Mouse (Mus musculus) intestine, embryonic 14.5 days (tissue): ENCODE measurements around the gene P2rx1. TPM values are rescaled to one million over a fixed set of nuclear protein-coding genes. Genes with fewer than 3 reads are reported as not detected.

Source experiments
- ATAC-seq: fragments of 200-750 bp; cut with Nextera tagmentation; replicated peaks from 2 replicates; pipeline ENCODE4 v1.8.0; 2017; ENCODE audit warnings: low read depth, moderate number of reproducible peaks, moderate TSS enrichment, moderate library complexity; ENCODE audit not compliant: low FRiP score, low TSS enrichment
- DNase-seq: peaks from one replicate; pipeline ENCODE4 v3.0.0-alpha.2; 2018; ENCODE audit warnings: low spot score
- H3K27ac ChIP-seq: fragments of 300-500 bp; sonication (generic); 2 replicates; pipeline ENCODE4 v1.5.1; 2014; ENCODE audit warnings: low read depth, mild to moderate bottlenecking, control low read depth
- H3K27me3 ChIP-seq: fragments of 300-500 bp; sonication (generic); replicated peaks from 2 replicates; pipeline ENCODE4 v1.6.1; 2014; ENCODE audit warnings: low read length, control low read depth; ENCODE audit not compliant: control insufficient read depth, insufficient read depth
- H3K36me3 ChIP-seq: fragments of 300-500 bp; sonication (generic); 2 replicates; pipeline ENCODE4 v1.6.1; 2014; ENCODE audit warnings: low read length, control low read depth; ENCODE audit not compliant: control insufficient read depth, insufficient read depth
- H3K4me1 ChIP-seq: fragments of 300-500 bp; sonication (generic); replicated peaks from 2 replicates; pipeline ENCODE4 v1.6.1; 2014; ENCODE audit warnings: low read length, control low read depth, mixed read lengths; ENCODE audit not compliant: control insufficient read depth, insufficient read depth
- H3K4me2 ChIP-seq: fragments of 300-500 bp; sonication (generic); 2 replicates; pipeline ENCODE4 v1.6.1; 2014; ENCODE audit warnings: low read length
- H3K4me3 ChIP-seq: fragments of 300-500 bp; sonication (generic); 2 replicates; pipeline ENCODE4 v1.5.1; 2014; ENCODE audit warnings: low read depth, low read length, control low read depth, mixed read lengths
- H3K9ac ChIP-seq: fragments of 300-500 bp; sonication (generic); 2 replicates; pipeline ENCODE4 v1.6.1; 2014; ENCODE audit warnings: mild to moderate bottlenecking, low read length
- H3K9me3 ChIP-seq: fragments of 300-500 bp; sonication (generic); 2 replicates; pipeline ENCODE4 v1.6.1; 2016; ENCODE audit warnings: low read length, control low read depth; ENCODE audit not compliant: control insufficient read depth
- WGBS: fragments of 180-500 bp; shearing (Covaris S2); extraction: QIAGEN DNeasy Blood & Tissue Kit; methylation state at CpG from one replicate; pipeline ENCODE4 v1.1.7; 2014; 5-methylcytosine and 5-hydroxymethylcytosine counted together
- polyA plus RNA-seq: library from polyadenylated mRNA; unstranded; fragments of >200 nt; fragmentation: Nextera tagmentation; extraction: Ambion mirVana; gene quantifications from 2 replicates; pipeline ENCODE4 v1.2.1, GENCODE M21; 2014

Gene P2rx1
- polyA plus RNA-seq, 1 experiment from 2014 or later = 10.1 TPM

DNA sequence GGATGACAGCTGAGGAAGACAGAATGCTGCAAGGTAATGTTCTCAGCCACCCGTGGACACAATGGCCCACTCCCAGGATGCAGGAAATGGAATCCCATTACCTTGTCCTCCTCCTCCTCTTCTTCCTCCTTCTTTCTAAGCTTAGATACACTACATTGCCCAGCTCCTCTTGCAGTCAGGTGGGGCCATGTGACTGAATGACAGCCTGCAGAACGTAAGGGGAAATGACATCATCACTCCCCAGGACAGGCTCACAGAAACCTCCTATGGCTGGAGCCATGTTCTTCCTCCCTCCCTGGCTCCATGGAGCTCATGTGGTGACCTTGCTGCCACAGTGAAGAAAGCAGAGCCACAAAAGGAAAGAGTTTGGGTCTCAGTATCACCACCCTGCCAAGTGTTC lies 41.6 kb upstream of the P2rx1 start:
- H3K27ac ChIP-seq = no peak overlapping the region
- no peaks in the 10 kb centered on the region for H3K9me3 ChIP-seq
- no peak overlapping the region for H3K9ac ChIP-seq
- no peak overlapping the region for H3K4me3 ChIP-seq
- peaks cover 12% of the 10 kb centered on the region for H3K27me3 ChIP-seq
- H3K36me3 ChIP-seq = no peaks in the 10 kb centered on the region
- no peak for DNase-seq
- peaks cover 24% of the 10 kb centered on the region for H3K4me1 ChIP-seq
- H3K4me2 ChIP-seq = no peak overlapping the region
- 30% methylated on average over 2 of the region's 2 CpGs for WGBS
- ATAC-seq = no peak

GRCm38 (mm10) chr11:72959924-72960679 lies 38.8 kb upstream of the P2rx1 start:
- no peak overlapping the region for H3K9ac ChIP-seq
- peak overlapping the region; percentile 63 for H3K4me2 ChIP-seq
- peaks cover 12% of the 10 kb centered on the region for H3K27me3 ChIP-seq
- no peaks in the 10 kb centered on the region for H3K36me3 ChIP-seq
- H3K4me3 ChIP-seq = 0 out of 2 replicates have a peak overlapping the region, but pooled peaks have one; percentile 39
- DNase-seq = peak; percentile 58
- no peaks in the 10 kb centered on the region for H3K9me3 ChIP-seq
- ATAC-seq = no peak
- no peak overlapping the region for H3K27ac ChIP-seq
- WGBS = 19% methylated on average over 15 of the region's 15 CpGs
- peaks cover 34% of the 10 kb centered on the region for H3K4me1 ChIP-seq

- Histone ChIP-seq H3K4me1 (peaks cover 40% of the 10 kb centered on the region), H3K9ac (no peak overlapping the region; the same call in 1 of the 2 replicates), H3K4me2 (peak overlapping the region; percentile 63), H3K4me3 (peak overlapping the region; percentile 39), H3K36me3 (no peaks in the 10 kb centered on the region), H3K9me3 (no peaks in the 10 kb centered on the region), H3K27ac (no peak overlapping the region), H3K27me3 (peaks cover 12% of the 10 kb centered on the region)
- ATAC-seq (no peak), DNase-seq (peak; percentile 68)
- 5% methylated on average over 15 of the region's 15 CpGs for WGBS
These were observed 38.2 kb upstream of the P2rx1 start for GRCm38 (mm10) chr11:72960723-72961071.

DNA sequence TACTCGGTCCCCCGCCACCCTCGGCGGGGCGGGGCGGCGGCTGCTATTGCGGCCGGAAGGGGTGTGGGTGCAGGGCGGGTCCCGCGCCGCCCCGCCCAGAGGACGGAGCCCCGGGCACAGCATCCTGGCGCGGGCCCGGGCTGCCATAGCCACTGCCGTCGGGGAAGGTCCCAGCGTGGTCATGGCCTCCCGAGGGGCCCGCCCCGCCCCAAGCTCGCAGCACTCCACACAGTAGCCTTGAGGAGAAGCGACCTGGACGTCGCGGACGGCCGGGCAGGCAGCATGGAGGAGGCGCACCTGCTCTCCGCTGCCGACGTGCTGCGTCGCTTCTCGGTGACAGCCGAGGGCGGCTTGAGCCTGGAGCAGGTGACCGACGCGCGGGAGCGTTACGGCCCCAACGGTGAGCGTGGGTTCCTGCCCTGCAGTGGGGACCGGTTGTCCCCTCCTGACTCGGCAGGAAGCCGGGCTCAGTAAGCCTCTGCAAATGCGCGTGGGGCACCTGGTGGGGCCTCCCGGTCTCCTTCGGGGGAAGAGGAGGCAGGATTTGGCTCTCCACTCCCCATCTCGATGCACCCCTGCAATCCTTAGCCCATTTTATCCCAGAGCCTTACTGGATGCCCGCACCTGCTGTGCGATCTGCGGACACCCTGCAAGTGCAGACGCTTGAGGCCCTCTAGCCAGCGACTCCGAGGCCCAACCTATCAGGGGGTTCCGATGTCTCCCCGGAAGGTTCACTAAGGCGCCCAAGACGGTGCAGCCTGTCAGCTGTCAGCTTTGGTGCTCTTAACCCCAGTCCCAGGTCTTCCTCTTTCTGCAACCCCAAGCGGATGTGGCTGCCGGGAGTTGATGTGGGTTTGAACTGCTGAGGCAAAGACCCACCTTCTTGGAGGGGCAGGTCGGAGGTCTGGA lies 37.6 kb upstream of the P2rx1 start, which contains the start of gene Atp2a3:
Gene Atp2a3, plus strand, starts transcription at position 98 of the 909 bp plus-strand sequence.
- H3K4me2 ChIP-seq = peak within 1 kb of the TSS; percentile 63
- no peak within 1 kb of the TSS; the same call in 1 of the 2 replicates for H3K27ac ChIP-seq
- peak within 1 kb of the TSS; percentile 13; the same call in 1 of the 2 replicates for H3K9ac ChIP-seq
- no peaks in the 10 kb centered on the region for H3K36me3 ChIP-seq
- peak within 1 kb of the TSS; percentile 39 for H3K4me3 ChIP-seq
- no peaks in the 10 kb centered on the region for H3K9me3 ChIP-seq
- H3K27me3 ChIP-seq = peaks cover 12% of the 10 kb centered on the region
- peak; percentile 68 for DNase-seq
- 0 out of 2 replicates have a peak, but pooled peaks have one; percentile 11 for ATAC-seq
- 4% methylated on average over 70 of the region's 70 CpGs for WGBS
- peaks cover 42% of the 10 kb centered on the region for H3K4me1 ChIP-seq

DNA sequence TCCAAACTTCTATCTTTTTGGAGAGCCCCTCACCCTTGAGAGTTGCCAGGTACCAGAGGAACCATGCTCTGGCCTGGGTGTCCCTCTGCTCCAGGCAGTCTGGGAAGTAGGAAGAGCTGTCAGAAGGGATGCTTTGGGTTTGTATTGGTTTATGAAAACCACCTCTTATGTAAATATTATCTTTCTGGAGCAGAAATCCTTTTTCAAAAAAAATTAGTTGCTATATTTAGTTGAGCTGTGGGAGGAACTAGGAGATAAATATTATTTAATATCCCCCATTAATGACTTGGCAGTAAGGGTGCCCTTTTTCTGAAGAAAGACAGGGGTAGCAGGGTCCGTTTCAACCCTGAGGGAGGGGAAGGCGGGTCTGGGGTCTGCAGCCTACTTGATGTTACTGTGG lies 36.5 kb upstream of the P2rx1 start:
- Histone ChIP-seq H3K27me3 (peaks cover 12% of the 10 kb centered on the region), H3K27ac (peak overlapping the region; percentile 66; the same call in 1 of the 2 replicates), H3K9me3 (no peaks in the 10 kb centered on the region), H3K9ac (no peak overlapping the region), H3K4me3 (no peak overlapping the region), H3K4me1 (peaks cover 42% of the 10 kb centered on the region), H3K4me2 (peak overlapping the region; percentile 32), H3K36me3 (no peaks in the 10 kb centered on the region)
- ATAC-seq (no peak), DNase-seq (no peak)
- WGBS = 49% methylated on average over 2 of the region's 2 CpGs

- Histone ChIP-seq H3K9ac (no peak overlapping the region), H3K36me3 (no peaks in the 10 kb centered on the region), H3K27ac (peak overlapping the region; percentile 66), H3K4me2 (peak overlapping the region; percentile 32), H3K27me3 (peaks cover 12% of the 10 kb centered on the region), H3K4me1 (peaks cover 42% of the 10 kb centered on the region), H3K4me3 (no peak overlapping the region), H3K9me3 (no peaks in the 10 kb centered on the region)
- DNase-seq = peak; percentile 81
- peak; percentile 56 for ATAC-seq
- 21% methylated on average over 7 of the region's 7 CpGs for WGBS
These were observed 35.7 kb upstream of the P2rx1 start for GRCm38 (mm10) chr11:72963058-72963788.

DNA sequence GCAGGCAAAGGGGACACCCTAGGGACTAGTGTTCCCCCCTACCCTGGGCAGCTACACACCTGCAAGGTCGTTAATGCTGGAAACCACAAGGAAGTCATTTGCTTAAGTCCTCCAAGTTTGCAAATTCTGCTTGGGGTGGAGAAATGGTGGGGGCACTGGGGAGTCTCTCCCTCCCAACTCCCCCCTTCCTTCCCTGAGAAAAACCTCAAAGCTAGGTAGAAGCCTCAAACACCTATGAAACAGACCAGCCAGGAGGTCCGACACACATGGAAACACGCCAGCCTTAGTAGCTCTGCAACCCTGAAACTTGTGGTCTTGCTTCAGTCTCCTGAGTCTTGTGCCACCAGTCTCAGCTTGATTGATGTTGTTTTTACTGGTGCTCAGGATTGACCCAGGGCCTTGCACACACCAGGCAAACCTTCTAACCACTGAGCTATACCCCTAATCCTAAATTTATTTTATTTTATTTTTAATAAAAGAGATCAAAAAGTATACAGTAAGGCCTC lies 35.1 kb upstream of the P2rx1 start:
- Histone ChIP-seq H3K4me2 (peak overlapping the region; percentile 32), H3K4me3 (no peak overlapping the region), H3K27me3 (peaks cover 12% of the 10 kb centered on the region), H3K27ac (peak overlapping the region; percentile 66), H3K9me3 (no peaks in the 10 kb centered on the region), H3K4me1 (peaks cover 42% of the 10 kb centered on the region), H3K36me3 (no peaks in the 10 kb centered on the region), H3K9ac (no peak overlapping the region)
- ATAC-seq (no peak), DNase-seq (no peak)
- 45% methylated on average over 3 of the region's 3 CpGs for WGBS

DNA sequence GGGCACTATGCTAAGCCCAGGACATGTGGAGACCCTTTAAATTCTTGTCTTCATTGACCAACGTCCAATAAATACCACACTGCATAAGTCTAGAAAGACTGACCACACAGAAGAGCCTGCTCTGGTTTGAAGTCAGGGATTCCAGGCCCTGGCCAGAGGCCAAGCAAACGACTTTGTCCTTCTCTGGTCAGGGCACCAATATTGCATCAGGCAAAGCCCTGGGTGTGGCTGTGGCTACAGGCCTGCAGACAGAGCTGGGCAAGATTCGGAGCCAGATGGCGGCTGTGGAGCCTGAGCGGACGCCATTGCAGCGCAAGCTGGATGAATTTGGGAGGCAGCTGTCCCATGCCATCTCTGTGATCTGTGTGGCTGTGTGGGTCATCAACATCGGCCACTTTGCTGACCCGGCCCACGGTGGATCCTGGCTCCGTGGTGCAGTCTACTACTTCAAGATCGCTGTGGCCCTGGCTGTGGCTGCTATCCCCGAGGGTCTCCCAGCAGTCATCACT lies 23.9 kb upstream of the P2rx1 start:
- 77% methylated on average over 13 of the region's 13 CpGs for WGBS
- Histone ChIP-seq H3K27me3 (no peaks in the 10 kb centered on the region), H3K9me3 (no peaks in the 10 kb centered on the region), H3K36me3 (no peaks in the 10 kb centered on the region), H3K4me3 (no peak overlapping the region), H3K9ac (no peak overlapping the region), H3K27ac (no peak overlapping the region), H3K4me2 (no peak overlapping the region), H3K4me1 (no peaks in the 10 kb centered on the region)
- DNase-seq = no peak
- no peak for ATAC-seq
